Mouse (Mus musculus): Measurements from ENCODE around the gene Gm8764.
"Not testable (repeated sequence)": the region's sequence is repeated elsewhere in the genome, so short reads cannot be mapped to it uniquely, and the experiment has no call there.

GRCm38 (mm10) chr10:104151197-104151596, 8.6 kb upstream of the Gm8764 start, which contains the start of gene Gm6763:
- not testable (repeated sequence) for TF ChIP-seq EP300, CTCF (IDR thresholded peaks at IDR 0.05; ENCODE audit: low read depth)
